Mouse (Mus musculus): Measurements from ENCODE around the gene Chpf.

GRCm38 (mm10) chr1:75460297-75460696, 18.8 kb downstream of the Chpf start:
- no peak for TF ChIP-seq FLI1 (IDR thresholded peaks at IDR 0.05; ENCODE audit: low read length)
- no peak for TF ChIP-seq GATA1 (IDR thresholded peaks at IDR 0.05; ENCODE audit: borderline replicate concordance, low read length)
